Mouse (Mus musculus) kidney, adult 2 months (tissue): ENCODE results near the gene Tubd1. TPM values are rescaled to one million over a fixed set of nuclear protein-coding genes. Genes with fewer than 3 reads are reported as not detected.

Experiments
- DNase-seq: peaks from one replicate; pipeline ENCODE4 v3.0.0; 2021
- H3K27ac ChIP-seq: fragments of 200-500 bp; 2 replicates; pipeline ENCODE4 v1.5.1; 2012; ENCODE audit warnings: low read depth, low read length, control low read depth, inconsistent platforms; ENCODE audit not compliant: insufficient read depth
- H3K27me3 ChIP-seq: fragments of 200-500 bp; replicated peaks from 2 replicates; pipeline ENCODE4 v1.6.1; 2012; ENCODE audit warnings: mild to moderate bottlenecking, moderate library complexity, low read length, inconsistent platforms; ENCODE audit not compliant: control insufficient read depth, insufficient read depth
- H3K36me3 ChIP-seq: fragments of 200-500 bp; 2 replicates; pipeline ENCODE4 v1.6.1; 2012; ENCODE audit warnings: mild to moderate bottlenecking, moderate library complexity, low read length, inconsistent platforms; ENCODE audit not compliant: control insufficient read depth, insufficient read depth
- H3K4me1 ChIP-seq: fragments of 200-500 bp; 2 replicates; pipeline ENCODE4 v1.6.1; 2011; ENCODE audit warnings: low read length; ENCODE audit not compliant: control insufficient read depth, insufficient read depth
- H3K4me3 ChIP-seq: fragments of 200-500 bp; 2 replicates; pipeline ENCODE4 v1.5.1; 2011; ENCODE audit warnings: mild to moderate bottlenecking, low read depth, low read length, control low read depth; ENCODE audit not compliant: insufficient read depth
- CTCF ChIP-seq: fragments of 200-500 bp; conservative IDR thresholded peaks from 2 replicates; pipeline ENCODE4 v1.5.1; 2011; ENCODE audit warnings: low read depth, mild to moderate bottlenecking, control low read depth, low read length, moderate library complexity, mixed read lengths; ENCODE audit not compliant: insufficient read depth, insufficient read length
- POLR2A ChIP-seq: fragments of 200-500 bp; IDR thresholded peaks from one replicate; pipeline ENCODE4 v1.6.1; 2011; ENCODE audit warnings: low read depth, low read length, control low read depth
- WGBS: fragments of 180-500 bp; shearing (Covaris S2); methylation state at CpG from one replicate; pipeline ENCODE4 v1.1.7; 2018; 5-methylcytosine and 5-hydroxymethylcytosine counted together
- polyA plus RNA-seq: library from polyadenylated mRNA; depleted of rRNA; stranded (reverse); fragments of >200 nt; gene quantifications from 2 replicates; pipeline ENCODE4 v1.2.3, GENCODE M21; 2012; rRNA removed

The Tubd1 gene
- polyA plus RNA-seq, 1 experiment: 2.8 TPM

DNA sequence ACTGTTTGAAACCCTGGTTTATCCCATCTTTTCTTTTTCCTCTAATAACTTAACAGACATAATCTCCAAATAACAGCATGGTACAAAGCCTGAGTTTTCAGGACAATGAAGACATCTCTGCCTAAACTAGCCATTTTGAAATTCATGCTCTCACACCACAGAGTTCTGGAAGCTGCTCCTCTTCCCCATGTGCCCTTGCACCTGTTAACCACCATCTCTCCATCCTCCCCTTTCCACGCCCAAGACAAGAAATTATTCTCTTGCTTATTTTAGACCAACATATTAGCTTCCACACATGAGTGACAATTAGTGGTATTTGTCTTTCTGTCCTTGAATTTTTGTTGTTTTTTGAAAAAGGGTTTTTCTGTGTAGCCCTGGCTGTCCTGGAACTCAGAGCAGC lies 67.2 kb downstream of the Tubd1 start:
- 98% methylated on average over 1 of the region's 1 CpGs for WGBS
- Histone ChIP-seq H3K27me3 (no peaks in the 10 kb centered on the region), H3K36me3 (no peaks in the 10 kb centered on the region), H3K4me3 (no peak overlapping the region), H3K27ac (no peak overlapping the region), H3K4me1 (no peaks in the 10 kb centered on the region; the same call in 1 of the 2 replicates)
- no peak for DNase-seq
- no peak for TF ChIP-seq CTCF
- TF ChIP-seq POLR2A: no peak

DNA sequence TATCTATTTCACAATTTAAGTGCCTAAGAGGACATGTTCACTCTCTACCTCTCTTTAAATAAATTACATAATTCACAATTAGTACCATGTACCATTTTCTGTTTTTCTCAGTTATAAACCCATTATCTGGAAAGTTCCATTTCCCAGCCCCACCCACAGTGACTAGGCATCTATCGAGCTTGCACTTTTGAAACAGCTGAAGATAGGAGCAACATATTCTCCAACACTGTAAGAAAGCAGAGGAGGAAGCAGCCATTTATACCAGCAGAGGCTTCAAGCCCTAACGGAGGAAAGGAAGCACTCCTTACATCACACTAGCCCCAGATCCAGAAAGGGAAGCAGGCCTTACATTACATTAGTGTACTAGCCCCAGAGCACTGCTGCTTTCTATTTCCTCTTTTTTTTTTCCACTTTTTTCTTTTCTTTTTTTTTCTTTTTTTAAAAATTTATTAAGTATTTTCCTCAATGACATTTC lies 69.3 kb downstream of the Tubd1 start:
- Histone ChIP-seq H3K27ac (no peak overlapping the region), H3K4me3 (no peak overlapping the region), H3K4me1 (no peaks in the 10 kb centered on the region), H3K27me3 (no peaks in the 10 kb centered on the region), H3K36me3 (no peaks in the 10 kb centered on the region)
- TF ChIP-seq POLR2A (no peak), CTCF (no peak)
- DNase-seq: peak; percentile 29
- 43% methylated on average over 2 of the region's 2 CpGs for WGBS

DNA sequence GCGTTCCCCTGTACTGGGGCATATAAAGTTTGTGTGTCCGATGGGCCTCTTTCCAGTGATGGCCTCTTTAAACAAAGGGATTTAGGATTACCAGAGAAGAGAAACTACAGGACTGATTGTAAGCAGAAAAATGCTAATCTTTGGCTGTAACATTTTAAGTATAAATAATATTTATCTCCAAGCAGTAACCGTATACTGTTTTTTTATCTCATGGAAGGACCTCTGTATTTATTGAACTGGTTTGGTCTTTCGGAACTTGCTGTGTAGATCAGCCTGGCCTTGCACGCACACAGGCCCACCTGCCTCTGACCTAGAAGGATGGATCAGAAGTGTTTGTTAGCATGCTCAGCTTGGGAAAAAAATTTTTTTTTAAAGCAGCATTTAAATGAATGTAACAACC lies 69.8 kb downstream of the Tubd1 start:
- no peak overlapping the region for H3K4me3 ChIP-seq
- DNase-seq: no peak
- no peaks in the 10 kb centered on the region for H3K27me3 ChIP-seq
- no peak overlapping the region for H3K27ac ChIP-seq
- no peak for TF ChIP-seq POLR2A
- TF ChIP-seq CTCF: no peak
- H3K4me1 ChIP-seq: no peaks in the 10 kb centered on the region
- no peaks in the 10 kb centered on the region for H3K36me3 ChIP-seq
- WGBS: 89% methylated on average over 5 of the region's 5 CpGs

Other genes with a start within 250 kb of the Tubd1 start
- gene Med13, start 187.4 kb upstream of the Tubd1 start, polyA plus RNA-seq: 19.1 and 19.4 TPM in 2 replicates
- gene Rnft1, start 60.3 kb upstream of the Tubd1 start, polyA plus RNA-seq: 8.0 and 9.4 TPM in 2 replicates
- 6.0 and 7.3 TPM in 2 replicates for gene Rps6kb1, start 186 bp upstream of the Tubd1 start, polyA plus RNA-seq
- 48.9 and 55.3 TPM in 2 replicates for gene Vmp1, start 138.8 kb downstream of the Tubd1 start, polyA plus RNA-seq
- 4.0 and 6.0 TPM in 2 replicates for gene Ptrh2, start 139.0 kb downstream of the Tubd1 start, polyA plus RNA-seq
- 94.4 and 107 TPM in 2 replicates for gene Cltc, start 212.6 kb downstream of the Tubd1 start, polyA plus RNA-seq